Mouse (Mus musculus) monocyte, adult 2 months (primary cell): ENCODE measurements around the gene Rgs16.

ENCODE experiments used
- DNase-seq, 2 experiments: peaks; one replicate each; pipeline ENCODE4 v3.0.0; 2022; ENCODE audit warnings: low spot score in 2 of 2, low read depth in 1 of 2

Gene Rgs16

DNA sequence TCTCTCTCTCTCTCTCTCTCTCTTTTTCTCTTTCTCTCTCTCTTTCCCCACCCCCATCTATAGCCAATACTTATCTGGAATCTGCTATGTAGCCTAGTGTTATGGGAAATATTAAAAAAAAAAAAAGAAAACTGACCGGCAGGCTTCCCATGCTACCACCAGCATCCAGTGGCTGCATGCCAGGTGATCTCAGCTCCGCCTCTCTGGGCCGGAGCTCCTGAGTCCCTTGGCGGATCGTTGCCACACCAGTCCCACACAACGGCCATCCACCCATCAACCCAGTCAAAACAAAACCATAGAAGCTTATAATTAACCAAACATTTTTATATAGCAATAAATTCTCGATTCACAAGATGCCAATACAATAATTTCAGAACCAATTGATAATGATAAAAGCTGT is 19.2 kb upstream of the Rgs16 start:
- DNase-seq: no peak

GRCm38 (mm10) chr1:153721565-153722310 is 18.4 kb upstream of the Rgs16 start:
- no peak for DNase-seq

- no peak for DNase-seq
Observed at GRCm38 (mm10) chr1:153723426-153723825, 16.7 kb upstream of the Rgs16 start.

DNA sequence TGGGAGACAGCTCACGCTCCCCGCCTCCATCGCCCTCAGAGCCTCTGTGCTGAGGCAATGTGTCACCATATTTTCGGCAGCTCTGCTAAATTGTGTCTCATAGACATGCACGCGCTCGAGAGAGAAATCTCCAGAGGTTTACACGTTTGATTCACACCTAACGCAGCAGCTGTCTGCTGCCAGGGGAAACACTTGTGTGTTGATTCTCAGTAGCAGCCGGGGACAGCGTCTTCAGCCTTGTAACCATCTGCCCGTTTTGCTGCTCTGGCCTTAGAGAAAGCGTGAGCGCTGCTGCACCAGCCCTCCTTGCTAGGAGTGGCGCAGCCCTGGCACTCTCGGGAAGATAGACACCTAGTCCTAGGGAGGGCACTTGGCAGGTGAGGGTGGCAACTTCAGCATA is 13.5 kb upstream of the Rgs16 start:
- DNase-seq: no peak

GRCm38 (mm10) chr1:153729806-153730205 is 10.3 kb upstream of the Rgs16 start:
- no peak for DNase-seq

DNA sequence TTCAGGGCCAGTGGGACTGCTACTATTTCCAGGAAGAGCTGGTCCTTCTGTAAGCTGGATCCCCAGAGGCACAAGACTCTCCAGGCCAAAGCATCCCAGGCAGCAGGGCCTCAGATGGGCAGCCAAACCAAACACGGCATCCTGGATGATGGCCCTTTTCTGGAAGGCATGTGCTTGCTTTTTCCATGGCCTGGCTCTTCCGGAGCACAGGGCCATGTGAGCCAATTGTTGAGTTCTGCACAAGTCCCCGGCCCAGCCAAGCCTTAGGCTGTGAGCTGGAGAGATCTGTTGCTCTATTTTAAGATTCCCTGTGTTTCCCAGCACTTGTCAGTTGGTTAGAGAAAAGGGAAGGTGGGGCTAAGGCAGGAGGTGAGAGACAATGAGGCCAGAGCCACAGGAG is 9.5 kb upstream of the Rgs16 start:
- no peak for DNase-seq

DNA sequence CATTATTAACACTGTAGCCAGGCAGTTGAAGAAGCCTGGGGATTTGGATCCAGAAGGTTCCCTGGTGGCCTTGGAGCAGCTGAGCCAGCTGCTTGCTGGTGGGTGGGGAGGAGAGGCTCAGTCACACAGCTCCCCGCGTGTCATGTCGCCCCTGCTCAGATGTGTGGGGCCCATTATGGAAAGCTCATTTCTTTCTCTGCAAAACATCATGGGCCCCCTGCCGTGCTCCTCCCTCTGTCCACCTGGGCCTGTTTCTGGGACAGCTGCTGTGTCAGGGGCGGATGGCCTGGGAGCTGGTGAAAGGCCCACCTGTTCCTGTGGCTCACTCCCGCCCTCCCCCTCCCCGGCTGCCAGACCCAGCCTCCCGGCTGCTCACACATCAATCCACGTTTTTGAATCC is 7.0 kb upstream of the Rgs16 start:
- no peak for DNase-seq

GRCm38 (mm10) chr1:153734866-153735265 is 5.3 kb upstream of the Rgs16 start:
- DNase-seq: no peak

DNA sequence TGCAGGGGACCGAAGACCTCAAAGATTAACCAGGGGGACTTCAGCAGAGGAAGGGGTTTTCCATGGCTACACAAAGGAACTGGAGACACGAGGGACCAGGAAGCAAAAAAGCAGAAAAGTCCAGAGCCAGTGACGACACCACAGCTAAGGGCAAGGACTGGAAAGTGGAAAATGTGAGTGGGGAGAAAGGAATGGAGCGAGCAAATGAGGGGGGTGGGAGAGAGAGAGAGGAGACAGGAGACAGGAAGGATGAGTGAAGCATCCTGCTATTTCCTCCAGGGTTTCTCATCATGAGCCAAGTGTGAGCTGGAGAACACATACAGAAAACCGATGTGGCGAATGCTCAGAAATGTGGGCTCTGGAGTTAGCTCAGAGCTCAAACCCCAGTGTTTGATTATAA is 4.1 kb upstream of the Rgs16 start:
- DNase-seq: no peak

DNA sequence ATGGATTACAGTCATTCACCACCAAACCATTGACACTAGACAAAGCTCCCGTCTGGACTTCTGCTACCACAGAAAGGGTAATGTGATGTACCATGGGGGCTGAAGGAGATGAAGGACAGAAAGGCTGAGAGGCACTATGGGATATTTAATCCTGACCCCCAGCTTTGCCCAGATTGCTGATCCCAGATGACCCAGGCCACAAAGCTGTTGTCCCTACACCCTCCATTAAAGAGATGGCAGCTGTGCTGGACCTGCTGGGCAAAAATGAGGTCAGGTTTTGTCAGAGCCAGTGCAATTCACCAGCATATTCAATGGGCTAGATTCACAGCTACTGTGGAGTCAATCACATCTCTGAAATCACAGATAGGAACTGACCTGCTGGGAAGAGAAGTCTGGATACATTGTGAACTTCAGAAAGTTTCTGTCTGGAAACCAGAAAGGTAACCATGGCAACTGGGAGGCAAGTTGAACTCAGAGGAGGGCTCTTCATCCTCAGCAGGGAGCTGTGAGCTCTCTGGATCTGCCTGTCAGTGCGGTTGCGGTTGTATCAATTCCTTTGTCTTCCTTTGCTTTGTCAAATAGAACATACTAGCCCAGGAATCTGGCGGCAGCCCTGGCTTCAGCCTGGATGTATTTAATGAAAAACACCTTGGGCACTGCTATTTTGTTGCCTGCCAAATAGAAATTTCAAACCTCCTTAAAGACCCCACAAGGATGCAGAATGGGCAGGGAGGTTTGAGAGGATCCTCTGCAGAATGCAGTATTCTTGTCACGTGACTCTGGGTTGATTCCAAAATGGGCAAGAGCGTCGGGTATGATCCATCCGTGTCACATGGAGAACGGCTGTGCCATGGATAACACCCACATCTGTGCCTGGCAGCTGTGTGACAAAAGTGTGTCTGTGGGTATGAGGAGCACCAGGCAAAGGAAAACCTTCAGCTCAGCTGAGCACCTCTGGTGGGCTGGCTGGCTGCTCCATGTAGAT is 2.8 kb upstream of the Rgs16 start:
- no peak for DNase-seq

- no peak for DNase-seq
Observed at GRCm38 (mm10) chr1:153739437-153740015, 623 bp upstream of the Rgs16 start.

- DNase-seq: no peak
Observed at GRCm38 (mm10) chr1:153740775-153741400, 739 bp downstream of the Rgs16 start.

DNA sequence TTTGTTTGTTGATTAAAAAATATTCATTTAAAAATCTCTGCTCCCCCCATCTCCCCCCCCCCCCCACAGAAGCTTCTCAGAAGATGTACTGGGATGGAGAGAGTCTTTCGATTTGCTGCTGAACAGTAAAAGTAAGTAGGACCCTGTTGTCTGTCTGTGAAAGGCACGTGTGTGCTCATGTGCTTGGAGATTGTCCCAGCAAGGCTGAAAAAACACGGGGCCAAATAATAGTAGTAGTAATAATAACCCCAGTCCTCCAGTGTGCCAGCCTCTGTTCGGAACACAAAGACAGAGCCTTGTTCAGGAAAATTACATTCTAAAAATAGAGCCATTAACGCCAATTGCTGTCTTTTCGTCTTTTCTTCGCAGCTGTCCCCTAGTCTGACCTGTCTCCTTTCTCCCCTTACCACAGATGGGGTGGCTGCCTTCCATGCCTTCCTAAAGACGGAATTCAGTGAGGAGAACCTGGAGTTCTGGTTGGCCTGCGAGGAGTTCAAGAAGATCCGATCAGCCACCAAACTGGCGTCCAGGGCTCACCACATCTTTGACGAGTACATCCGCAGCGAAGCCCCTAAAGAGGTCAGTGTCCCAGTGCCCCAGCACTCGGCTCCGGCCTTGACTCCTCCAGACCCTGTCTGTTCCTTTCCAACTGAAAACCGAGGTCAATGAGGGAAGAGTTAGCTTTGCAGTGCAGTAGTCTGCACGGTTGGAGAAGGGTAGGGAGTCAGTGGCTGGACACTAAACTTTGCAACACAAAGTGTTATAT is 1.6 kb downstream of the Rgs16 start:
- DNase-seq: no peak

DNA sequence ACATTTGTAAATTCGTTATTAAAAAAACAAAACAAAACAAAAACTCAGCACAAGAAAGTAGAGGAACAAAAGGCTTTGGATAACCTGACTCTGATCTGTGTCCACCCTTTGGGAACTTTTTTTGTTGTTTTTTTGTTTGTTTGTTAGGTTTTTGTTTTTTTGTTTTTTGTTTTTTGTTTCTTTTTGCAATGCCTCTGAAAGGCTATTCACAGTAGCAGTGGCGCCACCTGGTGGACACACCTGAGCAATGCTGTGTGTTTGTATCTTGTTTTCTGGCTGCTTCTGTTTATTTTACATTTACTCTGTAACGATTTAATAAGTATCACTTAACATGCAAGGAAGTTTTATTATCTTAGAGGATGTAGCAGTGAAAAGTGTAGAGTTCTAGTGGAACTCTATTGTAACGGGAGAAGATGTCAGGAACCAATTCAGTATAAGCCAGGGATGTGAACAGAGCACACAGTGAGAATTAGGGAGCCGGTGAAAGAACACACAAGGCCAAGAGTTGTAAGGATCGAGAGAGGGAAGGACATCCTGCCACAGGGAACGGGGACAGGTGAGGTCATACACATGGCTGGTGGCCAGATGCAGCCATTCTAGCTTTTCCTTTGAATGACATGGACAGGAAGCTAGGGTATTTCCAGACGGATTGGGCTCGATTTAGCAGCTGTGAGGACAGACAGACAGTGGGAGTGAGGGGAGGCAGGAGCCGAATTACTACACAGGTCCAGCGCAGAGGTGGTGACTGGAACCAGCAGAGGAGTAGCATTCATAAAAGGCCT is 2.4 kb downstream of the Rgs16 start:
- peak in 1 of 2 experiments; percentile 42 for DNase-seq

GRCm38 (mm10) chr1:153746119-153746670 is 6.0 kb downstream of the Rgs16 start:
- no peak for DNase-seq

DNA sequence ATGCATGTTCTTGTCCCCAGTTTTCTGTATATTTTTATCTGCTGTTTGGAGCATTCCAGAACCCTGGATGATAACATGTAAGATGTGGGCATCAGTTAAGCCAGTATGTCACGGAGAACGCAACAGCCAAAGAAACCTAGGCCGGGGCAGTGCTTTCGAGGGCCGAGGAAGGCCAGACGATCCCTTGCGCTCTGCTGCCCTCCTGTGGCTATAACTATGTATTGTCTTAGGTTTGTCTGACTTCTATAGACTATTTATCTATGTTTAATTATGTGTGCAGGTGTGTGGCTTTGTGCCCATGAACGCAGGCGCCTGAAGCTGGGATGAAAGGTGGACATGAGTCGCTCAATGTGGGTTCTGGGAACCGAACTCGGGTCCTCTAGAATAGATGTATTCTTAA is 6.6 kb downstream of the Rgs16 start:
- peak in 1 of 2 experiments; percentile 44 for DNase-seq

GRCm38 (mm10) chr1:153747861-153748530 is 7.8 kb downstream of the Rgs16 start:
- no peak for DNase-seq

DNA sequence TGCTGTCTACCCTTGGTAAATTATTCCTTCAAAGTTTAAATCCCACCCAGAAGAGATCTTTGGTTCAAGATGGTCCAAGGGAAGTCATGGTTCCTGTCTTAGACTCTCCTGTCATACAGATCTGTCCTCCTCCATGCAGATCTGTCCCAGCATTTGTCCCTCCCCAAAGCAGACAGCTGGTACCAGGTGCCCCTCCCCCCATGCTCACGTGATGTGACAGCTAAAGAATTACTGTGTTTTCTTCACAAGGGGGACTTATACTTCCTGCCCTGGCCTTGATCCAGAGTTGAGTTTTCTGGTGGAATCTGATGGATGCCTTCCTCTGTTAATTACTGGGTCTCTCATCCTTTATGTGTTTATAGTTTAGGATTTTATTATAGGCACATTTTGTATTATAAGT is 8.4 kb downstream of the Rgs16 start:
- no peak for DNase-seq

DNA sequence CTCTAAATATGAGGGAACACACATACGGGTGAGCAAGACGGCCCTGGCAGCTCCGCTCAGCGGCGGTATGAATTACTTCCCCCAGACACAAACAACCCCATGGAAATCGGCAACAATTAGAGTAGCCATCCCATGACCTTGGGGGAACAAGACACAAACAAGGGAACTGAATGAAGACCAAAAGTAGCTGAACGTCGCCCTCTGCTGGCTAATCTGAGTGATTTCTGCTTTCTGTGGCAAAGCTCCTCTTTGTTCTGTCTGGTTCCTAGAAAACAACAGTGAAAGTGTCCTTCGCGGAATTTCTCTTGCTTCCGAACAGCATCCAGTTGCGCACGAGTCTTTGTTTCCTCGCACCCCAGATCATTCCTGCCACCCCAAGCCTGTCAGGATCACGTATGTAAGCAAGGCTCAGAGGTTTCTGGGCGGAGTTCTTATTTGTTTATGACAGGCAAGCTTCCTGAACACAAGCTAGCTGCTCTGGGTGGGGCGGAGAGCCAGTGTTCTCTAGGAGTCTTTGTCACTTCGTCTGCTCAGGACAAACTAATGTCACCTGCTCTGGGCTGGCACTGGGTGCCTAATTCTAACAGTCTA is 9.2 kb downstream of the Rgs16 start, which contains the start of gene Rnasel:
Gene Rnasel (plus strand): TSS at position 216 of the 591 bp plus-strand sequence.
- peak; percentile 55 to 67 for DNase-seq
